Mouse (Mus musculus) liver, postnatal 0 days (tissue): ENCODE data around the gene Tmtc4. TPM values are rescaled to one million over a fixed set of nuclear protein-coding genes. Genes with fewer than 3 reads are reported as not detected.

Experiments used
- ATAC-seq: fragments of 200-750 bp; cut with Nextera tagmentation; 2 replicates; pipeline ENCODE4 v1.8.0; 2017; ENCODE audit warnings: mild to moderate bottlenecking, moderate library complexity
- DNase-seq: peaks from one replicate; pipeline ENCODE4 v3.0.0-alpha.2; 2016
- H3K27ac ChIP-seq: fragments of 300-500 bp; sonication (generic); 2 replicates; pipeline ENCODE4 v1.5.1; 2014; ENCODE audit warnings: antibody characterized with exemption, moderate library complexity, mild to moderate bottlenecking, low read depth
- H3K27me3 ChIP-seq: fragments of 300-500 bp; sonication (generic); 2 replicates; pipeline ENCODE4 v1.6.1; 2014; ENCODE audit warnings: low read length, control low read depth, mixed read lengths; ENCODE audit not compliant: insufficient read depth
- H3K36me3 ChIP-seq: fragments of 300-500 bp; sonication (generic); replicated peaks from 2 replicates; pipeline ENCODE4 v1.6.1; 2014; ENCODE audit warnings: mild to moderate bottlenecking, control low read depth, low read length, moderate library complexity, mixed read lengths; ENCODE audit not compliant: insufficient read depth
- H3K4me1 ChIP-seq: fragments of 300-500 bp; sonication (generic); 2 replicates; pipeline ENCODE4 v1.6.1; 2014; ENCODE audit warnings: antibody characterized with exemption, mild to moderate bottlenecking, control low read depth; ENCODE audit not compliant: insufficient read depth
- H3K4me2 ChIP-seq: fragments of 300-500 bp; sonication (generic); 2 replicates; pipeline ENCODE4 v1.6.1; 2014; ENCODE audit warnings: low read depth, mild to moderate bottlenecking, low read length, moderate library complexity, mixed read lengths
- H3K4me3 ChIP-seq: fragments of 300-500 bp; sonication (generic); 2 replicates; pipeline ENCODE4 v1.5.1; 2014; ENCODE audit warnings: low read depth, low read length
- H3K9ac ChIP-seq: fragments of 300-500 bp; sonication (generic); replicated peaks from 2 replicates; pipeline ENCODE4 v1.6.1; 2014; ENCODE audit warnings: mild to moderate bottlenecking, moderate library complexity
- H3K9me3 ChIP-seq: fragments of 300-500 bp; sonication (generic); 2 replicates; pipeline ENCODE4 v1.6.1; 2016; ENCODE audit warnings: mild to moderate bottlenecking, control low read depth, low read length, mixed read lengths
- CTCF ChIP-seq: sonication (generic); IDR thresholded peaks from 2 replicates; pipeline ENCODE4 v1.5.1; 2016; ENCODE audit warnings: antibody characterized with exemption, low read depth
- EP300 ChIP-seq: IDR thresholded peaks from 2 replicates; pipeline ENCODE4 v1.6.1; 2016; ENCODE audit warnings: antibody characterized with exemption, low read depth, mild to moderate bottlenecking
- WGBS: fragments of 180-500 bp; shearing (Covaris S2); extraction: QIAGEN DNeasy Blood & Tissue Kit; methylation state at CpG from one replicate; pipeline ENCODE4 v1.1.7; 2014; ENCODE audit not compliant: insufficient replicate concordance; 5-methylcytosine and 5-hydroxymethylcytosine counted together
- polyA plus RNA-seq: library from polyadenylated mRNA; unstranded; fragments of >200 nt; fragmentation: Nextera tagmentation; extraction: Ambion mirVana; gene quantifications from 2 replicates; pipeline ENCODE4 v1.2.1, GENCODE M21; 2015

Gene Tmtc4
- polyA plus RNA-seq, 1 experiment from 2014 or later, result 1.8 TPM

DNA sequence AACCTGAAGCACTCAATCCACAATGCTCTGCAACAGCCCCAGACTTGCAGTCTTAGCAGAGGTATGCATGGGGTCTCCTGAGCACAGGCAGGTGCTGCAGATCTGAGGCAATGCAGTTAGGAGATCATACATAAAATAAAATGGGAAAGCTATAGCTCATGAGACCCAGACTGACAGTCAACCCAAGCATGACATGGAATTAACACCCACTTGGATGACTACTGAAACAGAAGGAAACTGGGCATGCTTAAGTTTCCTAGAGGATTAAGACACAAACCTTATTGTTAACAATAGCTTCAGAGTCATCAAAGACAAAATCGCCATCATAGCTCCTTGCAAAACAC is 6.1 kb downstream of the Tmtc4 start:
- H3K4me2 ChIP-seq, result no peak overlapping the region
- H3K4me3 ChIP-seq, result no peak overlapping the region
- TF ChIP-seq CTCF (no peak), EP300 (no peak)
- peaks cover 3% of the 10 kb centered on the region; the same call in 1 of the 2 replicates for H3K4me1 ChIP-seq
- 0 out of 2 replicates have a peak, but pooled peaks cover 2% of the 10 kb centered on the region for H3K36me3 ChIP-seq
- H3K9me3 ChIP-seq, result no peaks in the 10 kb centered on the region
- ATAC-seq (no peak), DNase-seq (no peak)
- H3K9ac ChIP-seq, result no peak overlapping the region
- WGBS, result 80% methylated on average over 1 of the region's 1 CpGs
- no peak overlapping the region for H3K27ac ChIP-seq
- H3K27me3 ChIP-seq, result no peaks in the 10 kb centered on the region

DNA sequence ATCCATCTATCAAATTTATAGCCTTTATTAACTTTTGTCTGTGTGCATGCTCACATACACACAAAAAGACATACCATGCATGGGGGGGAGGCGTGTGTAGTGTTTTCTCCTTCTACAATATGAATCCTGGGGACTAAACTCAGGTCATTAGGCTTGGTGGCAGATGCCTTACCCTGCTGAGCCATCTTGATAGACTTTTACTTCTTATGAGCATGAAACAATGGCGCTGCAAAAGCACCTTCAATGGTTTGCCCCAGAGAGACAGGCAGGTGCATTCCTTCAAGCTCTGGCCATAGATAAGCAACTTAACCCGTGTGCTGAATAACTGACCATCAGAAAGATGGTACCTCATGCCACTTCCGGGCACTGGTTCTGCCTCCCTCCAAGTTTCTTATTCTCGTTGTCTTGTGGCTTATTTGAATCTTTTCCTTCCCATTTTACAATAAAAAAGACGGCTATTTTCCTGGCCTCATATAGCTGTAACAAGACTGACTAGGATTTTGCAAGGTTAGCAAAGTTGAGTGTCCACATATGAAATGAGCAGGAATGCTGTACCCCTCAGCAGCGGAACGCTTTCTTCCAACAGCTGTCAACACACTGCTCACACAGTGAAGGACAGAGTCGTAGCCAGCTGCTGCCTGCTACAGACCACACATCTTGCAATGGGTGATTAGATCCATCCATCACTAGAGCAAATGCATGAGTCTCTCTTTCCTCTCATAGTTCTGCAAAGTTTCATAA is 6.6 kb downstream of the Tmtc4 start:
- no peak for DNase-seq
- TF ChIP-seq CTCF (no peak), EP300 (no peak)
- no peaks in the 10 kb centered on the region for H3K9me3 ChIP-seq

DNA sequence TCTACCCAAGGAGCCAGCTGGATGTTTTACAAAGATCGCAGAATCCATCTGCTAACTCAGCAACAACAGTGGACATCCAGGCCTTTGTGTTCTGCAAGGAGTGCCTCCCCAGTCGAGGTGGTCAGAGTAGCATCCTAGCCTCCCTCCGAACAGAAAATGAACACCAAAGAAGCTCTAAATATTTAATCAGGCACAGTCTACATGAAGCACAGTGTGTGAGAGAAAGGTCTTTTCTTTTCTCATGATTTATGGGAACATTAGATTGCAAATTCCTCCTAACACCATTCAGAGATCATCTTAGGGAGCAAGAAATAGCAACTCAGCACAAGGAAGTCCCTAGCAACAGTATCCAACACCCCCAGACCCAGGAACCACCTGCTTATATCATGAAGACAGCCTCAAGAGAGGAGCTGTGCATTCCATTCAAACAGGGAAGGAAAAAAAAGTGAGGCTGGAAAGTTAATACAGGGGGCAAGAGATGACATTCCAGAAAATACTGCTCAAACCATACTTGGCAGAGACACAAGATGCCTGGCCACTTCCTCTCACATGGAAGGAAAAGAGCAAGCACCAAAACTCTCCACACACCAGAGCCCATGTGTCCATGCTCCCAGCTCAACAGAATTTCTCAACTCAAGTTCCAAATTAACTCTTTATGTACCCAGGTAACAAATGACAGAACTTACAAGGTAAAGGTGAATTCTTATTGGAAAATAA is 8.8 kb downstream of the Tmtc4 start:
- Histone ChIP-seq H3K4me2 (no peak overlapping the region), H3K9ac (no peak overlapping the region), H3K4me1 (no peaks in the 10 kb centered on the region), H3K27me3 (no peaks in the 10 kb centered on the region), H3K9me3 (no peaks in the 10 kb centered on the region), H3K27ac (no peak overlapping the region), H3K4me3 (no peak overlapping the region), H3K36me3 (0 out of 2 replicates have a peak, but pooled peaks cover 2% of the 10 kb centered on the region)
- WGBS, result 73% methylated on average over 3 of the region's 3 CpGs
- no peak for ATAC-seq
- DNase-seq, result no peak
- TF ChIP-seq EP300 (no peak), CTCF (no peak)

More for the DNA sequence above, 6.6 kb downstream of the Tmtc4 start:
- no peak overlapping the region for H3K27ac ChIP-seq
- no peak for ATAC-seq
- H3K27me3 ChIP-seq, result no peaks in the 10 kb centered on the region
- H3K36me3 ChIP-seq, result 0 out of 2 replicates have a peak, but pooled peaks cover 2% of the 10 kb centered on the region
- H3K4me3 ChIP-seq, result no peak overlapping the region
- H3K9ac ChIP-seq, result no peak overlapping the region
- 0 out of 2 replicates have a peak, but pooled peaks cover under 1% of the 10 kb centered on the region for H3K4me1 ChIP-seq
- H3K4me2 ChIP-seq, result no peak overlapping the region
- 80% methylated on average over 9 of the region's 9 CpGs for WGBS

DNA sequence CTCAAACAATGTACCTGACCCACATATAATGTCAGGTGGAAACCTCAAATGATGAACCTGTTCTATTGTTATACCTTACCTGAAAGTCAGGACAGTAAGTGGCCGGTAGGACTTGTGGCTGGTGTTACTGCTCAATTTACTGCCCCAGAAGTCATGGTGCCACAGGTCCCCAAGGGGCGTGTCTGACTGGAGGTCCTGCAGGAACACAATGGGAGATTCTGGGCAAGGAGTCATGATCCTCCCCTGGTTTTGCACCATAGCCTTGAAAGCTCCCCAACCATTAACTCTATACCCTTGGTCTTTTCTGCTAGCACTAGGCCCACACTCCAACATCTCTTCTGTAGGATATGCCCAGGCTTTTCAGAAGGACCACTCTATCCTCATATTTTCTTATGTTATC is 10.7 kb downstream of the Tmtc4 start:
- ATAC-seq, result no peak
- TF ChIP-seq CTCF (no peak), EP300 (no peak)

DNA sequence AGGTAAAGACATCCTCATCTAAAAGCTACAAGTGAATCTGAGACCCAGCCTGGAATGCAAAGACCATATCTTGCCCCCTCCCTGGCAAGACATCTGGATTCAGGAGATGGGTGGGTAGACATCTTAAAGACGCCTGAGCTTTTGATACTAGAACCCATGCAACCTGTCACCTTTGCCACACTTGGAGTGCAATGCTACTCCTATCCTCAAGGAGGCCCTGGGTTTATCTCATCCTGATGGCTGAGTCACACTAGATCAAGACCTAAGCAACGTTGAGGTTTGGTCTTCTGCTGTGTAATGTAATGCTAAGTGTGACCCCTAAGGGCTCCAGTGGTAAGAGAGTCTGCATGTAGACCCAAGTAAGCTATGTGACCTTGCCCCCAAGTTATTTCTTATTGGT is 15.8 kb downstream of the Tmtc4 start:
- ATAC-seq (no peak), DNase-seq (no peak)
- no peak overlapping the region for H3K4me2 ChIP-seq
- no peaks in the 10 kb centered on the region for H3K4me1 ChIP-seq
- 0 out of 2 replicates have a peak, but pooled peaks cover 5% of the 10 kb centered on the region for H3K36me3 ChIP-seq
- H3K27me3 ChIP-seq, result no peaks in the 10 kb centered on the region
- H3K27ac ChIP-seq, result no peak overlapping the region
- H3K4me3 ChIP-seq, result no peak overlapping the region
- 67% methylated on average over 2 of the region's 2 CpGs for WGBS
- H3K9me3 ChIP-seq, result no peaks in the 10 kb centered on the region
- no peak overlapping the region for H3K9ac ChIP-seq
- no peak for TF ChIP-seq CTCF
- no peak for TF ChIP-seq EP300

More for the DNA sequence above, 10.7 kb downstream of the Tmtc4 start:
- H3K4me1 ChIP-seq, result no peaks in the 10 kb centered on the region
- no peaks in the 10 kb centered on the region for H3K27me3 ChIP-seq
- H3K4me2 ChIP-seq, result no peak overlapping the region
- H3K9ac ChIP-seq, result no peak overlapping the region
- H3K4me3 ChIP-seq, result no peak overlapping the region
- DNase-seq, result no peak
- WGBS, result 86% methylated on average over 2 of the region's 2 CpGs
- H3K36me3 ChIP-seq, result 0 out of 2 replicates have a peak, but pooled peaks cover 2% of the 10 kb centered on the region
- no peaks in the 10 kb centered on the region for H3K9me3 ChIP-seq
- no peak overlapping the region for H3K27ac ChIP-seq

DNA sequence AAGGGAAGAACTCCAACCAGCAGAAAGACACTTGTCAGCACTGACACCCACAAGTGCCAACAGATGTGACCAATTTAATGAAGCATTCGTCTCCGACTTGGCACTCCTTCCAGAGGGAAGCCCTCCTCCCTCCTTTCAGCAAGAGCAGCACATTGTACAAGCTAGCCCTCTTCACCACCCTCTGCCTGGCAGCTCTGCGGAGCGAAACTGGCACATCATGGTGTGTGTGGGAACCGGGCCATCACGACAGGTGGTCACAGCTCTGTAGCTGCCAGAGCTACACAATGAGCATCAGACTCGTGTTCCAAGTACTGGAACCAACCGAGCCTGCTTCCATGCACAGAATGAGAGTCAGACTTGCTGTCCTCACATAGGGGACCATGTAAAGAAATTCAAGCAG is 25.9 kb downstream of the Tmtc4 start:
- Histone ChIP-seq H3K9ac (no peak overlapping the region), H3K27me3 (no peaks in the 10 kb centered on the region), H3K4me3 (no peak overlapping the region), H3K36me3 (no peaks in the 10 kb centered on the region), H3K9me3 (no peaks in the 10 kb centered on the region), H3K27ac (no peak overlapping the region), H3K4me2 (no peak overlapping the region), H3K4me1 (no peaks in the 10 kb centered on the region)
- WGBS, result 85% methylated on average over 8 of the region's 8 CpGs
- no peak for ATAC-seq
- TF ChIP-seq EP300 (no peak), CTCF (no peak)
- no peak for DNase-seq
